ENCODE assay signal across 35 mouse cellular contexts in genomic region chr13:88801006-88801405, GRCm38 (mm10).
"Had no signal": no experiment of that assay in that cellular context is flagged by ENCODE, and none has a peak within 500 bp of the region (broad histone marks: within the 10 kb centered on the region; RNA-seq: fewer than 3 reads in every experiment).

No protein-coding gene starts in this region.

- H3K4me2 ChIP-seq: heart, embryonic 11.5 days; heart, embryonic 12.5 days; heart, embryonic 13.5 days; heart, embryonic 15.5 days; hindbrain, embryonic 12.5 days; hindbrain, embryonic 13.5 days; hindbrain, embryonic 14.5 days; hindbrain, embryonic 15.5 days; intestine, embryonic 15.5 days; kidney, embryonic 15.5 days had no signal

- H3K4me1 ChIP-seq: heart, embryonic 12.5 days; heart, embryonic 13.5 days; heart, embryonic 15.5 days; hindbrain, embryonic 10.5 days; hindbrain, embryonic 12.5 days; hindbrain, embryonic 13.5 days; hindbrain, embryonic 15.5 days; intestine, embryonic 15.5 days; kidney, embryonic 15.5 days had no signal

- H3K9ac ChIP-seq: heart, embryonic 12.5 days; heart, embryonic 13.5 days; heart, embryonic 15.5 days; hindbrain, embryonic 12.5 days; hindbrain, embryonic 13.5 days; hindbrain, embryonic 14.5 days; hindbrain, embryonic 15.5 days; intestine, embryonic 15.5 days; kidney, embryonic 15.5 days had no signal

- H3K9me3 ChIP-seq: heart, embryonic 12.5 days; heart, embryonic 13.5 days; heart, embryonic 15.5 days; hindbrain, embryonic 10.5 days; hindbrain, embryonic 12.5 days; hindbrain, embryonic 13.5 days; hindbrain, embryonic 15.5 days; intestine, embryonic 15.5 days; kidney, embryonic 15.5 days had no signal

- H3K27me3 ChIP-seq: heart, embryonic 12.5 days; heart, embryonic 13.5 days; heart, embryonic 15.5 days; hindbrain, embryonic 12.5 days; hindbrain, embryonic 13.5 days; hindbrain, embryonic 15.5 days; intestine, embryonic 15.5 days; kidney, embryonic 15.5 days had no signal

- DNase-seq: heart, postnatal 10 days; heart, postnatal 14 days; heart, postnatal 36 days; heart, postnatal 4 days; kidney, adult 11 months; kidney, adult 18-20 months; kidney, adult 2 months; kidney, adult 8-10 months; kidney, adult 9 months; kidney, postnatal 10 days; kidney, postnatal 14 days; kidney, postnatal 25 days; kidney, postnatal 36 days; kidney, postnatal 4 days; layer of hippocampus, adult 9-11 months; layer of hippocampus, postnatal 36 days had no signal

- H3K4me3 ChIP-seq: heart, embryonic 12.5 days; heart, embryonic 13.5 days; heart, embryonic 15.5 days; hindbrain, embryonic 10.5 days; hindbrain, embryonic 12.5 days; hindbrain, embryonic 13.5 days; hindbrain, embryonic 15.5 days; intestine, embryonic 15.5 days; kidney, embryonic 15.5 days; layer of hippocampus, adult 2 months; left cerebral cortex, adult 2 months had no signal

- H3K36me3 ChIP-seq: heart, embryonic 12.5 days; heart, embryonic 13.5 days; heart, embryonic 15.5 days; hindbrain, embryonic 10.5 days; hindbrain, embryonic 12.5 days; hindbrain, embryonic 13.5 days; hindbrain, embryonic 15.5 days; intestine, embryonic 15.5 days; kidney, embryonic 15.5 days had no signal

- ATAC-seq: hindbrain, embryonic 16.5 days; hindbrain, postnatal 0 days; inflammation-experienced regulatory T-cells, adult 6 months; intestine, embryonic 15.5 days; intestine, embryonic 16.5 days; intestine, postnatal 0 days had no signal

- H3K27ac ChIP-seq: heart, embryonic 13.5 days; heart, embryonic 15.5 days; hindbrain, embryonic 10.5 days; hindbrain, embryonic 12.5 days; hindbrain, embryonic 13.5 days; hindbrain, embryonic 14.5 days; hindbrain, embryonic 15.5 days; hindbrain, postnatal 0 days; intestine, embryonic 15.5 days; kidney, embryonic 15.5 days; kidney, postnatal 0 days; layer of hippocampus, adult 2 months; left cerebral cortex, adult 2 months had no signal
